Mouse (Mus musculus): Measurements from ENCODE around the gene Tmem221. TPM values are rescaled to one million over a fixed set of nuclear protein-coding genes. Genes with fewer than 3 reads are reported as not detected.
A peak's percentile ranks its signal among the peaks of the same experiment; 100 is the strongest.

The Tmem221 gene
- polyA plus RNA-seq, 1 experiment, result 0.20 TPM

- Histone ChIP-seq H3K36me3 (ENCODE audit: control insufficient read depth, insufficient read depth) (no peaks in the 10 kb centered on the region), H3ac (ENCODE audit: control insufficient read depth, insufficient read length) (no peak overlapping the region), H3K4me2 (ENCODE audit: low read depth) (no peak overlapping the region), H3K27me3 (ENCODE audit: control insufficient read depth, insufficient read depth, insufficient read length) (peaks cover 17% of the 10 kb centered on the region), H3K79me2 (ENCODE audit: control insufficient read depth, insufficient read depth) (no peaks in the 10 kb centered on the region), H3K4me3 (no peak overlapping the region)
- no peak for TF ChIP-seq USF1 (IDR thresholded peaks at IDR 0.05; ENCODE audit: low read depth)
Observed at GRCm38 (mm10) chr8:71515043-71515442, 43.6 kb downstream of the Tmem221 start.

- TF ChIP-seq E2F4 (IDR thresholded peaks at IDR 0.05; ENCODE audit: insufficient read depth), result no peak
- TF ChIP-seq TCF3 (IDR thresholded peaks at IDR 0.05; ENCODE audit: insufficient read length, low read depth), result no peak
- no peak for TF ChIP-seq MAX (IDR thresholded peaks at IDR 0.05; ENCODE audit: low read depth)
- TF ChIP-seq MYOG (IDR thresholded peaks at IDR 0.05; ENCODE audit: control insufficient read depth in 1 of 3, insufficient read depth in 1 of 3, insufficient read length in 2 of 3, low read depth in 2 of 3), result no peak
Observed at GRCm38 (mm10) chr8:71513018-71513754, 45.5 kb downstream of the Tmem221 start.

GRCm38 (mm10) chr8:71511644-71512043 is 47.0 kb downstream of the Tmem221 start, which contains the start of gene Plvap:
TSS of gene Plvap (minus strand) at chr8:71511752.
- Histone ChIP-seq H3K79me2 (ENCODE audit: control insufficient read depth, insufficient read depth) (no peaks in the 10 kb centered on the region), H3K36me3 (ENCODE audit: control insufficient read depth, insufficient read depth) (no peaks in the 10 kb centered on the region), H3ac (ENCODE audit: control insufficient read depth, insufficient read length) (no peak within 1 kb of the TSS), H3K27me3 (ENCODE audit: control insufficient read depth, insufficient read depth, insufficient read length) (peaks cover 45% of the 10 kb centered on the region), H3K4me3 (no peak within 1 kb of the TSS), H3K4me2 (ENCODE audit: low read depth) (no peak within 1 kb of the TSS)
- TF ChIP-seq TCF12 (IDR thresholded peaks at IDR 0.05; ENCODE audit: insufficient read depth, poor library complexity, severe bottlenecking) (no peak), USF1 (IDR thresholded peaks at IDR 0.05; ENCODE audit: low read depth) (no peak), MYOG (IDR thresholded peaks at IDR 0.05; ENCODE audit: control insufficient read depth in 1 of 3, insufficient read depth in 1 of 3, insufficient read length in 2 of 3, low read depth in 2 of 3) (no peak), E2F4 (IDR thresholded peaks at IDR 0.05; ENCODE audit: insufficient read depth) (no peak), POLR2AphosphoS2 (IDR thresholded peaks at IDR 0.05; ENCODE audit: insufficient read length, low read depth) (no peak), SRF (IDR thresholded peaks at IDR 0.05; ENCODE audit: control insufficient read depth, insufficient read length, low read depth) (no peak), POLR2A (IDR thresholded peaks at IDR 0.05; ENCODE audit: insufficient read length, low read depth) (no peak), CEBPB (IDR thresholded peaks at IDR 0.05; ENCODE audit: insufficient read depth, poor library complexity, severe bottlenecking) (no peak), MYOD1 (IDR thresholded peaks at IDR 0.05; ENCODE audit: control insufficient read depth in 1 of 3, insufficient read length in 2 of 3, low read depth in 2 of 3) (no peak), TCF3 (IDR thresholded peaks at IDR 0.05; ENCODE audit: insufficient read length, low read depth) (no peak), MAX (IDR thresholded peaks at IDR 0.05; ENCODE audit: low read depth) (no peak), REST (IDR thresholded peaks at IDR 0.05; ENCODE audit: insufficient read depth, insufficient read length) (no peak)

More at GRCm38 (mm10) chr8:71513018-71513754, 45.5 kb downstream of the Tmem221 start:
- H3ac ChIP-seq (ENCODE audit: control insufficient read depth, insufficient read length), result no peak overlapping the region
- H3K79me2 ChIP-seq (ENCODE audit: control insufficient read depth, insufficient read depth), result no peaks in the 10 kb centered on the region
- no peak overlapping the region for H3K4me3 ChIP-seq
- no peak overlapping the region for H3K4me2 ChIP-seq (ENCODE audit: low read depth)
- H3K36me3 ChIP-seq (ENCODE audit: control insufficient read depth, insufficient read depth), result no peaks in the 10 kb centered on the region
- peaks cover 30% of the 10 kb centered on the region for H3K27me3 ChIP-seq (ENCODE audit: control insufficient read depth, insufficient read depth, insufficient read length)

GRCm38 (mm10) chr8:71509316-71509715 is 49.4 kb downstream of the Tmem221 start:
- H3ac ChIP-seq (ENCODE audit: control insufficient read depth, insufficient read length), result no peak overlapping the region
- H3K4me2 ChIP-seq (ENCODE audit: low read depth), result no peak overlapping the region
- H3K27me3 ChIP-seq (ENCODE audit: control insufficient read depth, insufficient read depth, insufficient read length), result peaks cover 45% of the 10 kb centered on the region
- TF ChIP-seq REST (IDR thresholded peaks at IDR 0.05; ENCODE audit: insufficient read depth, insufficient read length), result no peak
- TF ChIP-seq USF1 (IDR thresholded peaks at IDR 0.05; ENCODE audit: low read depth), result peak; percentile 31
- no peaks in the 10 kb centered on the region for H3K36me3 ChIP-seq (ENCODE audit: control insufficient read depth, insufficient read depth)
- H3K79me2 ChIP-seq (ENCODE audit: control insufficient read depth, insufficient read depth), result no peaks in the 10 kb centered on the region
- no peak overlapping the region for H3K4me3 ChIP-seq

- H3K4me3 ChIP-seq, result no peak overlapping the region
- H3ac ChIP-seq (ENCODE audit: control insufficient read depth, insufficient read length), result no peak overlapping the region
- H3K4me2 ChIP-seq (ENCODE audit: low read depth), result peak overlapping the region; percentile 62
- H3K36me3 ChIP-seq (ENCODE audit: control insufficient read depth, insufficient read depth), result no peaks in the 10 kb centered on the region
- no peaks in the 10 kb centered on the region for H3K79me2 ChIP-seq (ENCODE audit: control insufficient read depth, insufficient read depth)
- H3K27me3 ChIP-seq (ENCODE audit: control insufficient read depth, insufficient read depth, insufficient read length), result peaks cover 45% of the 10 kb centered on the region
- TF ChIP-seq MAX (IDR thresholded peaks at IDR 0.05; ENCODE audit: low read depth) (no peak), E2F4 (IDR thresholded peaks at IDR 0.05; ENCODE audit: insufficient read depth) (no peak), TCF3 (IDR thresholded peaks at IDR 0.05; ENCODE audit: insufficient read length, low read depth) (no peak), USF1 (IDR thresholded peaks at IDR 0.05; ENCODE audit: low read depth) (no peak), MYOG (IDR thresholded peaks at IDR 0.05; ENCODE audit: control insufficient read depth in 1 of 3, insufficient read depth in 1 of 3, insufficient read length in 2 of 3, low read depth in 2 of 3) (no peak), TCF12 (IDR thresholded peaks at IDR 0.05; ENCODE audit: insufficient read depth, poor library complexity, severe bottlenecking) (no peak), SRF (IDR thresholded peaks at IDR 0.05; ENCODE audit: control insufficient read depth, insufficient read length, low read depth) (no peak), POLR2A (IDR thresholded peaks at IDR 0.05; ENCODE audit: insufficient read length, low read depth) (no peak), CEBPB (IDR thresholded peaks at IDR 0.05; ENCODE audit: insufficient read depth, poor library complexity, severe bottlenecking) (no peak), REST (IDR thresholded peaks at IDR 0.05; ENCODE audit: insufficient read depth, insufficient read length) (no peak), MYOD1 (IDR thresholded peaks at IDR 0.05; ENCODE audit: control insufficient read depth in 1 of 3, insufficient read length in 2 of 3, low read depth in 2 of 3) (no peak), POLR2AphosphoS2 (IDR thresholded peaks at IDR 0.05; ENCODE audit: insufficient read length, low read depth) (no peak)
Observed at GRCm38 (mm10) chr8:71507589-71508104, 51.0 kb downstream of the Tmem221 start.

Data from myocyte (in vitro differentiated cells).